Mouse (Mus musculus) liver, postnatal 0 days (tissue): ENCODE data around the gene Ankrd52.

Experiments used
- CTCF ChIP-seq: sonication (generic); IDR thresholded peaks from 2 replicates; pipeline ENCODE4 v1.5.1; 2016; ENCODE audit warnings: antibody characterized with exemption, low read depth
- EP300 ChIP-seq: IDR thresholded peaks from 2 replicates; pipeline ENCODE4 v1.6.1; 2016; ENCODE audit warnings: antibody characterized with exemption, low read depth, mild to moderate bottlenecking

DNA sequence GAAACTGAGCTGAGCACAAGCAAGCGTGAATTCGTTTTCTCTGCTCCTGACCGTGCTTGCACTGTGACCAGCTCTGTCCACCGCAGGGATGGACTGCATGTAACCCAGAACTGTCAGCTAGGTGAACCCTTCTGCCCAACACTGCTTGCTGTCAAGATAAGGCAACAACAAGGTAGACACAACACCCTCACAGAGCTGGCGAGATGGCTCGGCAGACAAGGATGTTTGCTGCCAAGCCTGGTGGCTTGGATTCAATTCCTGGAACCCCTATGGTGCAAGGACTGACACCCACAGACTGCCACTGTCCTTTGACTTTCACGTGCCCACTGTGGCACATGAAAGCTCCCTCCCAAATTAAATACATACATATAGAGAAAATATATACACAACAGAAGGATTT, 27.0 kb downstream of the Ankrd52 start:
- TF ChIP-seq CTCF: no peak
- TF ChIP-seq EP300: no peak
